Mouse (Mus musculus): ENCODE data around the gene Irs1.

- no peak for TF ChIP-seq NELFE (IDR thresholded peaks at IDR 0.05; ENCODE audit: low read depth, low read length)
- no peak for TF ChIP-seq MEF2A (IDR thresholded peaks at IDR 0.05; ENCODE audit: extremely low read depth, insufficient replicate concordance, low read depth, low read length, poor library complexity, severe bottlenecking)
- no peak for TF ChIP-seq CTCF (IDR thresholded peaks at IDR 0.05 in 2 of 3, conservative IDR thresholded peaks at IDR 0.05 in 1 of 3; ENCODE audit: control insufficient read depth in 1 of 3, insufficient read depth in 1 of 3, low read depth in 2 of 3, low read length in 3 of 3, poor library complexity in 1 of 3, severe bottlenecking in 1 of 3)
- TF ChIP-seq ZNF384 (IDR thresholded peaks at IDR 0.05; ENCODE audit: low read depth, low read length), result no peak
- no peak for TF ChIP-seq ZMIZ1 (IDR thresholded peaks at IDR 0.05; ENCODE audit: low read depth, low read length)
Observed at GRCm38 (mm10) chr1:82262331-82262730, 28.9 kb downstream of the Irs1 start.

Data from MEL (cell line).